Mouse (Mus musculus) CH12.LX (cell line): ENCODE data around the gene Tmem233.

Experiments used
- CTCF ChIP-seq, 2 experiments: IDR thresholded peaks in 1 of 2; conservative IDR thresholded peaks in 1 of 2; 2 replicates each; pipeline ENCODE4 v1.5.1; 2011 to 2012; ENCODE audit warnings: low read depth in 2 of 2, low read length in 2 of 2, improper control_type of control experiment in 1 of 2, inconsistent platforms in 1 of 2, mild to moderate bottlenecking in 1 of 2, moderate library complexity in 1 of 2
- ETS1 ChIP-seq: conservative IDR thresholded peaks from 2 replicates; pipeline ENCODE4 v1.6.1; 2012; ENCODE audit warnings: low read depth, mild to moderate bottlenecking, inconsistent platforms, low read length, improper control_type of control experiment, moderate library complexity
- MAX ChIP-seq: IDR thresholded peaks from 2 replicates; pipeline ENCODE4 v1.6.1; 2011; ENCODE audit warnings: low read length, improper control_type of control experiment
- POLR2A ChIP-seq: IDR thresholded peaks from 2 replicates; pipeline ENCODE4 v1.6.1; 2011; ENCODE audit warnings: low read depth, mild to moderate bottlenecking, improper control_type of control experiment, low read length
- ZC3H11A ChIP-seq: IDR thresholded peaks from 2 replicates; pipeline ENCODE4 v1.6.1; 2012; ENCODE audit warnings: low read depth, mild to moderate bottlenecking, inconsistent platforms, low read length, improper control_type of control experiment

DNA sequence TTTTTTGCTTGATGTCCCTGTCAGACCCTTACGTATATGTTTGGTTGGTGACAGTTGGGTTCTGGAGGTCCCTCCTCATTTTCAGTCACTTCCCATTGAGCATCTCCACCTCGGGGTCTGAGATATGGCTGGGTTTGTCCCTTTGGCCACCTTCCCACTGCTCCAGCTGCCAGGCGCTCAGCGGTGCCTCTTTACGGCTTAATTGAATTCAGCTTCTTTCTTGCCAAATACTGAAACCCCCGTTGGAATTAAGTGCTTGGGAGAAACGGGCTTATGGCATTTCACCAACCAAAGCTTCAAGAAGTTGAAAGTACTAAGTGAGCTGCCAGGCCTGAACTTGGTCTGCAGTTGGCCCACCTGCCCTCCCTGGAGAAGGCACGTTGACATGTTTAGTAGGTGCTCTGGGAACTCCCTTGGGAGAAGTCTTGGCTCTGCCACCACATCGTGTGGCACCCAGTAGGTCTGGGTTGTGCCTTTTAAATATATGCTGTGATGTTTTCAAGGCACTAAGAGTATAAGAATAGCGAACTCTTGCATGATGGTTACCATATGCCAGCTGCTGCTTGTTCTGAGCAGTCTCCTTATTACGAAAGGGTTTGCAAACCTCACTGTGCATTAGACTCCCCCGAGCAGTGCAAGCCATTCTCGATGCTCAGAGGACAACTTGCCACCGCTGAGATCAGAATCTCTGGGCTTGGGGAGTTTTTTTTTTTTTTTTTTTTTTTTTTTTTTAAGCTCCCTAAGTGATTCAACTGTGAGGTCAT, 32.2 kb upstream of the Tmem233 start:
- TF ChIP-seq POLR2A (no peak), CTCF (conservative IDR thresholded peaks at IDR 0.05 in 1 of 2, IDR thresholded peaks at IDR 0.05 in 1 of 2; ENCODE audit: low read depth in 2 of 2, low read length in 2 of 2) (no peak), ZC3H11A (no peak), ETS1 (no peak), MAX (no peak)
